Mouse (Mus musculus): ENCODE measurements at regions not wholly inside any gene's neighbourhood (a gene's known extent, or its start where the extent isn't known, plus 50 kb on each side); places are given as distances from the start of the nearest gene placed in this dataset.

- 49% methylated on average over 3 of the region's 3 CpGs for WGBS
- no peaks in the 10 kb centered on the region for H3K27me3 ChIP-seq
- no peak overlapping the region for H3K9ac ChIP-seq (replicated peaks)
- no peak overlapping the region for H3K4me2 ChIP-seq (replicated peaks)
- H3K27ac ChIP-seq (replicated peaks): no peak overlapping the region
- H3K4me1 ChIP-seq: no peaks in the 10 kb centered on the region
- H3K36me3 ChIP-seq: no peaks in the 10 kb centered on the region
- no peaks in the 10 kb centered on the region for H3K9me3 ChIP-seq
- H3K4me3 ChIP-seq: no peak overlapping the region
- peak; percentile 94 for ATAC-seq (replicated peaks)
Measured at GRCm38 (mm10) chr14:109708733-109709132, 794.8 kb upstream of the Slitrk1 start.

- no peak for ATAC-seq (replicated peaks)
- H3K9me3 ChIP-seq: no peaks in the 10 kb centered on the region
- H3K36me3 ChIP-seq: no peaks in the 10 kb centered on the region
- no peak overlapping the region for H3K9ac ChIP-seq (replicated peaks)
- H3K4me1 ChIP-seq: no peaks in the 10 kb centered on the region
- no peak overlapping the region for H3K27ac ChIP-seq (replicated peaks)
- H3K27me3 ChIP-seq: no peaks in the 10 kb centered on the region
- H3K4me3 ChIP-seq: no peak overlapping the region
- H3K4me2 ChIP-seq (replicated peaks): no peak overlapping the region
- 57% methylated on average over 2 of the region's 2 CpGs for WGBS
Measured at GRCm38 (mm10) chr14:109700296-109700695, 786.3 kb upstream of the Slitrk1 start.

GRCm38 (mm10) chr14:109668566-109669116 is 754.7 kb upstream of the Slitrk1 start:
- H3K9ac ChIP-seq (replicated peaks): no peak overlapping the region
- ATAC-seq (replicated peaks): no peak
- 0 out of 2 replicates have a peak, but pooled peaks cover 3% of the 10 kb centered on the region for H3K4me1 ChIP-seq
- no peaks in the 10 kb centered on the region for H3K36me3 ChIP-seq
- no peaks in the 10 kb centered on the region for H3K9me3 ChIP-seq
- no peak overlapping the region for H3K27ac ChIP-seq (replicated peaks)
- no peak overlapping the region for H3K4me3 ChIP-seq
- WGBS: 45% methylated on average over 2 of the region's 2 CpGs
- H3K27me3 ChIP-seq: no peaks in the 10 kb centered on the region
- H3K4me2 ChIP-seq (replicated peaks): no peak overlapping the region

DNA sequence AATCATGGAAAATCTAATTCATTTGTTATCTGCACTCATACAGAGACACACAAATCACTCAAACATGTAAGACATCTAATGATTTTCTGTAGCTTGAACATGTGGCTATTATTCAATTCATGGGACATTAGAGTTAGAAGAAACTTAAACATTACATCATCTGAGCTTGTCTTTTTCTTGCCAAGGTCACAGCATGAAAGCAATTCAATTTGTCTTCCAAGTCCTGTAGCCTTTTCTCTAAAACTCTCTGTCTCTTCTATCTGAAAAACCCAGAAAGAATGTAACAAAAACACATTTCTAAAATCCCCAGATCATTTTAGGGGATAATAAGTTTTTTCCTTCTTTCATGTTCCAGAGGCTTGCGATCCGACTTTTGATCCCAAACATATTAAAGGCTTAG is 754.1 kb upstream of the Slitrk1 start:
- 0 out of 2 replicates have a peak, but pooled peaks cover 3% of the 10 kb centered on the region for H3K4me1 ChIP-seq
- H3K4me3 ChIP-seq: no peak overlapping the region
- WGBS: 25% methylated on average over 2 of the region's 2 CpGs
- no peak overlapping the region for H3K4me2 ChIP-seq (replicated peaks)
- no peak for ATAC-seq (replicated peaks)
- no peaks in the 10 kb centered on the region for H3K9me3 ChIP-seq
- H3K27ac ChIP-seq (replicated peaks): no peak overlapping the region
- H3K27me3 ChIP-seq: no peaks in the 10 kb centered on the region
- no peaks in the 10 kb centered on the region for H3K36me3 ChIP-seq
- H3K9ac ChIP-seq (replicated peaks): no peak overlapping the region

DNA sequence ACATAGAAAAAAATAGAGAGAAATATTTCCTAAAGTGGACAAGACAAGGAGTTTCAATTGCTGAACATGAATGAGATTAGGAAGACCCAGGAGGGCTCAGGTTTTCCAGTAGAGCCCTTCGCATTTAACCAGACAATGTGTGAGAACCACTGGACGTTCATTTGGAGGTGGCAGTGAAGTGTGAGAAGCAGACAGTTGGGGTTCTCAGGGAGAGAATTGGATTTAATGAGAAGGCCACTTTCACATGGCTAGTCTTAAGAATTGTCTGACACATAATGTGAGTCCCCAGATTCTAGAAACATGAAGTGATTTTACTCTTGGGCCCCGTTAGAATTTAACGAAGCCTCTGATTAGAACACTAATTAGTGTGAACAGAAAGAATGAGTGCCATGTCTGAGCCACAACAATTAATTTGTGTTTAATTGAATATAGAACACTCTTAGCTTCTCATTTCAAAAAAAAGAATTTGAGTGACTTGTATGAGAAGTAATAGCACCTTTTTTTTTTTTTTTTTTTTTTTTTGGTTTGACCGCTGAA is 749.6 kb upstream of the Slitrk1 start:
- no peak overlapping the region for H3K4me2 ChIP-seq (replicated peaks)
- 15% methylated on average over 5 of the region's 5 CpGs for WGBS

GRCm38 (mm10) chr14:109660351-109660750 is 746.4 kb upstream of the Slitrk1 start:
- Histone ChIP-seq H3K27me3 (no peaks in the 10 kb centered on the region), H3K9ac (replicated peaks) (no peak overlapping the region), H3K4me2 (replicated peaks) (no peak overlapping the region), H3K27ac (replicated peaks) (no peak overlapping the region), H3K9me3 (no peaks in the 10 kb centered on the region), H3K36me3 (no peaks in the 10 kb centered on the region), H3K4me1 (no peaks in the 10 kb centered on the region), H3K4me3 (no peak overlapping the region)
- ATAC-seq (replicated peaks): no peak

More for the DNA sequence above, 749.6 kb upstream of the Slitrk1 start:
- no peaks in the 10 kb centered on the region for H3K9me3 ChIP-seq
- H3K9ac ChIP-seq (replicated peaks): no peak overlapping the region
- H3K4me3 ChIP-seq: no peak overlapping the region
- 0 out of 2 replicates have a peak, but pooled peaks cover 3% of the 10 kb centered on the region for H3K4me1 ChIP-seq
- no peaks in the 10 kb centered on the region for H3K27me3 ChIP-seq
- H3K36me3 ChIP-seq: no peaks in the 10 kb centered on the region
- peak; percentile 57 for ATAC-seq (replicated peaks)
- H3K27ac ChIP-seq (replicated peaks): no peak overlapping the region

DNA sequence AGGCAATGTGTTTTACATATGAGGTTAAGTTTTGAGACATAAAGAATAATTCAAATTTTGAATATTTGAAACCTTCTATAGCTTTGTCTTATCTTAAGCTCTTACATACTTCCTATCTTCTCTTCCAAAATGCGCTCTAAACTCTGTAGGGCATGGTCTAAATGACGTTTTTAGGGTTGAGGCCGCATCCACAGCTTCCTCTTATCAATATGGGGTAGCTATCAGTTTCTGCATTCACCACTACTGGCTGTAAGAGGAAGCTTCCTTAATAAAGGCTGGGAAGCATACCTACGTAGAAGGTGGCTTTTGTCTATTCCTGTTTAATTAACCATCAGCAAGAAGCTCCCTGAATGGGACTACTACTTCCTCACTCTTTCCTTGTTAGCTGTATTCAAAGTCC is 734.6 kb upstream of the Slitrk1 start:
- no peaks in the 10 kb centered on the region for H3K9me3 ChIP-seq
- H3K36me3 ChIP-seq: no peaks in the 10 kb centered on the region
- no peaks in the 10 kb centered on the region for H3K27me3 ChIP-seq
- no peak overlapping the region for H3K4me2 ChIP-seq (replicated peaks)
- WGBS: 88% methylated on average over 4 of the region's 4 CpGs
- no peak overlapping the region for H3K4me3 ChIP-seq
- H3K9ac ChIP-seq (replicated peaks): no peak overlapping the region
- H3K4me1 ChIP-seq: no peaks in the 10 kb centered on the region
- no peak overlapping the region for H3K27ac ChIP-seq (replicated peaks)
- no peak for ATAC-seq (replicated peaks)

All from forebrain, embryonic 15.5 days (tissue).